ENCODE assay signal across 25 mouse cellular contexts in the genomic region with DNA sequence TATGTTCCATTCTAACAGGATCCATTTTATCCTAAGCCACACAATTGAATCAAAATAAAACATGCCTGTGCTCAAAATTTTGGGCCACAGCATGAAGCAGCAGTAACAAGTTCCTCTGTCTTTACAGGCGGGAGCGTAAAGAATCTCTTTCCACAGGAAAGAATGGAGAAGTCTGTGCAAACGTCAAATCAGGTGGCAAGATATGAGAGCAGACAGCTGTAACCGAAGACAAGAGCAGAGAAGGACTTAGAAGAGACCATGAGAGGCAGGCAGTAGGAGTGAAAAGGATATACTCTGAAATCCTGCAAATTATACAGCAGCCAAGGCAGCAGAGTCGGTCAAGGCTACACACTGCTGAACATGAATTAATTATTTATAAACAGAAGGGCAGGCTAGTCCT. TPM values are rescaled to one million over a fixed set of nuclear protein-coding genes. Genes with fewer than 3 reads are reported as not detected.
"Had no signal": no experiment of that assay in that cellular context is flagged by ENCODE, and none has a peak within 500 bp of the region (broad histone marks: within the 10 kb centered on the region; RNA-seq: fewer than 3 reads in every experiment).

No protein-coding gene starts in this region.

- H3K27ac ChIP-seq: midbrain, embryonic 10.5 days; midbrain, embryonic 12.5 days; midbrain, embryonic 15.5 days; neural tube, embryonic 13.5 days; neural tube, embryonic 15.5 days had no signal

- ATAC-seq: midbrain, embryonic 15.5 days had no signal

- H3K27me3 ChIP-seq: midbrain, embryonic 12.5 days; midbrain, embryonic 15.5 days; neural tube, embryonic 13.5 days; neural tube, embryonic 15.5 days had no signal

- H3K4me2 ChIP-seq: lung, embryonic 14.5 days; midbrain, embryonic 12.5 days; midbrain, embryonic 15.5 days; neural tube, embryonic 13.5 days; neural tube, embryonic 15.5 days had no signal

- H3K36me3 ChIP-seq: midbrain, embryonic 10.5 days; midbrain, embryonic 12.5 days; midbrain, embryonic 15.5 days; neural tube, embryonic 13.5 days; neural tube, embryonic 15.5 days had no signal

- H3K9ac ChIP-seq: lung, embryonic 14.5 days; midbrain, embryonic 12.5 days; midbrain, embryonic 15.5 days; neural tube, embryonic 13.5 days; neural tube, embryonic 15.5 days had no signal

- H3K4me1 ChIP-seq: midbrain, embryonic 10.5 days; midbrain, embryonic 12.5 days; midbrain, embryonic 15.5 days; neural tube, embryonic 13.5 days; neural tube, embryonic 15.5 days had no signal

- H3K9me3 ChIP-seq: midbrain, embryonic 10.5 days; midbrain, embryonic 12.5 days; midbrain, embryonic 15.5 days; neural tube, embryonic 13.5 days; neural tube, embryonic 15.5 days had no signal

- H3K4me3 ChIP-seq: midbrain, embryonic 10.5 days; midbrain, embryonic 12.5 days; midbrain, embryonic 15.5 days; myocyte; neural tube, embryonic 13.5 days; neural tube, embryonic 15.5 days had no signal

- DNase-seq: lung, adult 18-20 months; lung, embryonic 14.5 days; lung, postnatal 10 days; lung, postnatal 4 days; right cerebral cortex, adult 18-20 months; right cerebral cortex, postnatal 25 days; right cerebral cortex, postnatal 4 days; spleen, adult 18-20 months; thymus, adult 18-20 months; thymus, postnatal 14 days; thymus, postnatal 36 days had no signal

RNA-seq across cellular contexts. Expression of a gene that starts 55.7 kb away (rescaled TPM):
- total RNA-seq: megakaryocyte, adult 5-6 weeks; megakaryocyte-erythroid progenitor cell, adult 5-6 weeks had no signal
- polyA plus RNA-seq: lung, embryonic 14.5 days; lung, embryonic 16.5 days; midbrain, embryonic 15.5 days; neural tube, embryonic 11.5 days; neural tube, embryonic 13.5 days; neural tube, embryonic 15.5 days; small intestine, adult 2 months; stomach, embryonic 14.5 days; stomach, embryonic 16.5 days; thymus, postnatal 0 days had no signal
